Mouse (Mus musculus) subcutaneous adipose tissue, adult 2 months (tissue): ENCODE measurements around the gene Grik5. TPM values are rescaled to one million over a fixed set of nuclear protein-coding genes. Genes with fewer than 3 reads are reported as not detected.

Experiments
- polyA plus RNA-seq: library from polyadenylated mRNA; depleted of rRNA; stranded (reverse); fragments of >200 nt; gene quantifications from 2 replicates; pipeline ENCODE4 v1.2.3, GENCODE M21; 2012; ENCODE audit warnings: low replicate concordance; rRNA removed

Gene Grik5
- polyA plus RNA-seq = 14.7 and 51.0 TPM in 2 replicates

DNA sequence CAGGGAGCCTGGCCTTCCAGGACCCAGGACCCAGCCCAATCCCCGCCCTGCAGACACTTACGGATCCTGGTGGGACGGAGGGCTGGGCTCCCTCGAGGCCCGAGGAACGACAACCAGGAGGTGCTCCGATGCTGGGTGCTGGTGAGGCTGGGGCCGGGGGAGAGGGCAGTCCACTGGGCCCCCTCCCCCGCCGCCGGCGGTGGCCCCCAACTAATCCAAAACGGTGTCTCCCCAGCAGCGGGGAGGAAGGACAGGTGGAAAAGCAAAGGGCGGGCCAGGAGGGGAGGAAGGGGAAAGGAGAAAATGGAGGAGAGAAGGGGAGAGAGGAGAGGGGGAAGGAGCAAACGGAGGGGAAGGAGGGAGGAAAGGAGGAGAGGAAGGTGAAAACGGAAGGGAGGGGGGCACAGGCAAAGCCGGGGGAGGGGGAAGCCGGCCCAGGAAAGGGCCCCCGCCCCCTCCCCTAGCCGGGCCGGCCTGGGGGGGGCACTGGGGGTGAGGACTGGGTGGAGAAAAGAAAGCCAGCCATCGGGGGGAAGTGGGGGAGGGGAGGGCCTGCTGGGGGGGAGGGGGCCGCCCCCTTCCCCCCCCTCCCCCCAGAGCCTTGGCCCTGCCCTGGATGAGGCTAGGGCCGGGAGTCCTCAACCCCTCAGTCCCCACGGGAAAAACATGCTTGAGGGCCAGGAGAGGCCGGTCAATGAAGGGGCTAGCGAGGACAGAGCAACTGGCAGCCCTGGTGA, at the start of gene Grik5, which contains the start of gene Zfp574:
Gene Grik5, minus strand, starts transcription at position 368 of the 737 bp plus-strand sequence.
Gene Zfp574, plus strand, starts transcription at position 589 of the 737 bp plus-strand sequence.

GRCm38 (mm10) chr7:25005421-25006065, 66.6 kb downstream of the Grik5 start, which contains the start of gene Atp1a3:
Gene Atp1a3 (minus strand): TSS chr7:25005958.

DNA sequence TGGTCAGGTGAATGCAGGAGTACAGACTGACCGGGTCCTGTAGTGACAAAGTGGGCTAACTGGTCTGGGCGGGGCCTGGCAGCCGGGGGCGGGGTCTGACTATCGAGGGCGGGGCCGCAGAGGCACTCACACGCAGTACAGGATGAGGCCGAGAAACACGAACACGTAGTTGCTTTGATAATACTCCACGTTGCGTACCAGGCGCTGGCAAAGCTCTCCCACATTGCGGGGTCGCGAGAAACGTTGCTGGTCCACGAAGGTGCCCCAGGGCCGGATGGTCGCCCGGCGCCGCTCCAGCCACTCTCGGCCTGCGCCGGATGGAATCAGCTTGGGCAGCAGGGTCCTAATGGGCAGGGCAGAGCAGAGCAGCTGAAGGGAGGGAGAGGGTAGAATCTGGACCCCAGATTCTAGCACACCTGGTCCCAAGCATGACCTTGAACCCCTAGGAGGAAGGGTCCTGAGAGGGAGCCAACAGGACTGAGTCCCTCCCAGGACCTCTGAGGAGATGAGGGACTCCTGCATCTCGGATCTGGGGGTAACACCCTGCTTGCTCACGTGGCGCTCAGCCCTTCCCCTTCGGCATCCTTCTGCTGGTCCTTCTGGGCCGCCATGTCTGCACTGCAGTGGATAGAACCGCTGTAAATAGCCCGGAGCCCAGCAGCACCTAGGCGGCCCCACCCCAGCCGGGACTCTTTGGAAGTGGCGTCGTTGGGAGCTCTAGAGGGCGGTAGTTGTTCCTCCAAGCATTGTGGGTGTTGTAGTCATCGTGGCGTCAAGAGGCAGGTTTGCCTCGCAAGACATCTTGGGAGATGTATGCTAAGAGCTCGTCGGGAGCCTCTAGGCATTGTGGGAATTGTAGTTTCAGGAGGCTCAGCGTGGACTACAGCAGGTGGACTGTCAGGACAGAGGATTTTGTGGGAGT, 99.9 kb downstream of the Grik5 start, which contains the start of gene Rabac1:
Gene Rabac1, minus strand, starts transcription at position 783 of the 922 bp plus-strand sequence.

Other genes with a start within 250 kb of the Grik5 start
- gene Gm9844, start 210.1 kb downstream of the Grik5 start, polyA plus RNA-seq = 3.5 and 6.8 TPM in 2 replicates
- not detected in 2 replicates for gene Lypd4, start 202.4 kb downstream of the Grik5 start, polyA plus RNA-seq
- gene Dmrtc2, start 202.3 kb downstream of the Grik5 start, polyA plus RNA-seq = 0.20 TPM in 1 of 2 replicates, not detected in the other
- gene Rps19, start 188.0 kb downstream of the Grik5 start, polyA plus RNA-seq = 506 and 945 TPM in 2 replicates
- gene Cd79a, start 175.0 kb downstream of the Grik5 start, polyA plus RNA-seq = 2.0 and 3.7 TPM in 2 replicates
- 231 and 248 TPM in 2 replicates for gene Arhgef1, start 169.4 kb downstream of the Grik5 start, polyA plus RNA-seq
- not detected in 2 replicates for gene Gm4881, start 127.9 kb downstream of the Grik5 start, polyA plus RNA-seq
- 496 and 596 TPM in 2 replicates for gene Rabac1, start 99.6 kb downstream of the Grik5 start, polyA plus RNA-seq
- gene Atp1a3, start 66.4 kb downstream of the Grik5 start, polyA plus RNA-seq = 14.8 and 16.0 TPM in 2 replicates
- gene Zfp574, start 221 bp upstream of the Grik5 start, polyA plus RNA-seq = 15.4 and 37.3 TPM in 2 replicates
- gene Pou2f2, start 107.4 kb upstream of the Grik5 start, polyA plus RNA-seq = 1.4 and 3.7 TPM in 2 replicates
- gene Dedd2, start 148.3 kb upstream of the Grik5 start, polyA plus RNA-seq = 18.8 and 21.7 TPM in 2 replicates
- 8.3 and 13.8 TPM in 2 replicates for gene Zfp526, start 149.1 kb upstream of the Grik5 start, polyA plus RNA-seq
- gene Gsk3a, start 165.5 kb upstream of the Grik5 start, polyA plus RNA-seq = 97.7 and 141 TPM in 2 replicates
- 14.5 and 48.6 TPM in 2 replicates for gene Erf, start 178.4 kb upstream of the Grik5 start, polyA plus RNA-seq
- gene Cic, start 195.4 kb upstream of the Grik5 start, polyA plus RNA-seq = 48.8 and 107 TPM in 2 replicates
- gene Pafah1b3, start 225.6 kb upstream of the Grik5 start, polyA plus RNA-seq = 8.8 and 65.1 TPM in 2 replicates
- 0.13 TPM in 1 of 2 replicates, not detected in the other for gene Prr19, start 229.1 kb upstream of the Grik5 start, polyA plus RNA-seq
- gene Tmem145, start 233.8 kb upstream of the Grik5 start, polyA plus RNA-seq = 0.10 TPM in 1 of 2 replicates, not detected in the other
- gene Megf8, start 244.8 kb upstream of the Grik5 start, polyA plus RNA-seq = 43.2 and 55.7 TPM in 2 replicates